Mouse (Mus musculus) spleen, postnatal 10 days (tissue): ENCODE measurements at regions not wholly inside any gene's neighbourhood (a gene's known extent, or its start where the extent isn't known, plus 50 kb on each side); places are given as distances from the start of the nearest gene placed in this dataset.
A peak's percentile ranks its signal among the peaks of the same experiment; 100 is the strongest.

Experiments
- DNase-seq, 2 experiments: peaks; one replicate each; pipeline ENCODE4 v3.0.0; 2021 to 2022; ENCODE audit warnings: low spot score in 2 of 2

DNA sequence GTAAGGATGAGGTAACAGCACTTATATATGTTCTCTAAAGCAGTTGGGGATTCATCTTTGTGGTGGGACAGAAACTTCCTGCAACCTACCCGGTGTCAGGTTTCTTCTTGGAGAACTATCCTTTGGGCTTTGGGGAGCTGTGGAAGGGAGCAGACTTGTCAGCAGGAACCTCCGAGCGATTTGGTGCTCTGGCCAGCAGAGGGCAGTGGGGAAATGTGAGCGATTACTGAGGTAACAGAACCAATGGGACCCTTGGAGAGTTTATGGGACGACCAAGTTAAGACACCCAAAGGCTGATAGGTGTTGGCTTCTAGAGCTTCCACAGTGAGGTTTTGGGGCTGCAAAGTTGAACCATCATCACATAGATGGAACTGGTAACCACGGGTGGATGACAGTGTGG, 160.6 kb upstream of the Kif2a start:
- peak; percentile 6 to 48 for DNase-seq

DNA sequence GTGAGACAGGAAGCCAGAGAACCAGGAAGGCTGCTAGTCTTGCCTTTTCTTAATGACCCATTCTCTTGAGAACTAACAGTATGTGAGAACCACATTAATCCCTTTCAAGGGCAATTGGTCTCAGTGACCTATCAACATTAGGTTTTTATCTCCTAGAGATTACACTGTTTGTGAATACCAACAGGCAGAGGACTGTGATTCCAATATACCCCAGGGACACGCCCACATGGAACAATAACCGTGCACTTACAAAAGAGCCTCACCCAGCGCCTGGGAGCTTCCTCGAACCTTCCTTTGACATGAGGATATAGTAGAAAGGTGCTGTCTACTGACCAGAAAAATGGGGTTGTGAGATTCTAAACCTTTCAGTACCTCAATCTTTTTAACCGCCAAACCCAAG, 157.6 kb upstream of the Kif2a start:
- DNase-seq, result no peak

DNA sequence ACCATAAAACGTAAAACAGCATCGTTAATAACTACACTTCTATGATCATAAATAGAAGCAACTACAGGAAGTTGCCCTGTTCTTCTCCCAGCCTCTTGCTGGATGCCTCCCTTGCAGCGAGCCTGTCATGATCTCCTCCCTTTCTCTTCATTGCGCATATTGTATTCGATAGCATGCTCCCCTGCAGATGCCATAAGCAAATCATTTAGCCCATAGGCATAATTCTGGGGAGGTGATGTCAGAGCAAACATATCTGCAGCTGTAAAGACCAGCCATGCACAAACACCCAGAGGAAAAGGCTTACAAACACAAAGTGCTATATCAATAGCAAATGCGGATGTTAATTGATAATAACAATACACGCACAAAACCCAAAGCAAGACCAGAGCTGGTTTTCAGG, 155.7 kb upstream of the Kif2a start:
- DNase-seq, result no peak

DNA sequence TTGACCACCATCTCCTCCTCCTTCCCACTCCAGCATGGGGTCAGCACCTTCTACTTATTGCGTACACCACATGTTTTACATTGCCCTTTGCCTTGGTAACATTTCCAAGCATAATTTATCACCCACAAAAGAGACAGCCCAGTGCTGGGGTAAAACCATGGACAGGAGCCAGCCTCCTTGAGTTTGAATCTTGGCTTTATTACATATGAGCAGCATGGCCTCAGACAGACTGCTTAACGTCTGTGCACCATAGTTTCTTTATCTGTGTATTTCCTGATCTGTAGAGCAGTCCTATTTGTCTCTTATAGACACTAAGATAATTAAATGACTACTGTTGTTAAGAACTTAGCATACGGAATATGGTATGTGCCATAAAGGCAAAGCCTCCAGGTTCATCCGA, 154.0 kb upstream of the Kif2a start:
- no peak for DNase-seq

DNA sequence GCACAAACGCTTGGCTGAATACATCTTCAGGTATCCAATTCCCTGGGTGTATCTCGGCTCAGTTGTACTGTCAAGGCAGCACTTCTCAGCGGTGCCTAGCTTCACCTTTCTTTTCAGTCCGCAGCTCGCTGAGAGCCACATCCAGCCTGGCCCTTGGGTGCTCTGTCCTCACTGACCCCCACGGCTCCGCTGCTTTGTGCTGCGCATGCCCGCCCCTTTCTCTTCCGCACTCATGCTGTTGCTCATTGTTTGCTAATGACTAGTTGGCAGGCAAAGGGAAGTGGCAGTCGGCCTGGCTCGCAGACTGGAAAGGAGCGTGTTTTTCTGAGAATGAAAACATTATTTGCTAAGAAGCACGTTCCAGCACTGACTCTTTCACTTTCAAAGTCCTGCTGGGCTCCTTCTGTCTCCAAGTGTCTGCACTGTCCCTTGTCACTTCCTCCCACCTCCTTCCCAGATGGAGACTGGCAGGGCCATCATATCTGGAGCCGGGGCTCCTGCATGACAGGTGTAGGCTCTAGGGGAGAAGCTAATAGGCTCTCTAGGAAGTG, 146.7 kb upstream of the Kif2a start:
- peak in 1 of 2 experiments; percentile 18 for DNase-seq

DNA sequence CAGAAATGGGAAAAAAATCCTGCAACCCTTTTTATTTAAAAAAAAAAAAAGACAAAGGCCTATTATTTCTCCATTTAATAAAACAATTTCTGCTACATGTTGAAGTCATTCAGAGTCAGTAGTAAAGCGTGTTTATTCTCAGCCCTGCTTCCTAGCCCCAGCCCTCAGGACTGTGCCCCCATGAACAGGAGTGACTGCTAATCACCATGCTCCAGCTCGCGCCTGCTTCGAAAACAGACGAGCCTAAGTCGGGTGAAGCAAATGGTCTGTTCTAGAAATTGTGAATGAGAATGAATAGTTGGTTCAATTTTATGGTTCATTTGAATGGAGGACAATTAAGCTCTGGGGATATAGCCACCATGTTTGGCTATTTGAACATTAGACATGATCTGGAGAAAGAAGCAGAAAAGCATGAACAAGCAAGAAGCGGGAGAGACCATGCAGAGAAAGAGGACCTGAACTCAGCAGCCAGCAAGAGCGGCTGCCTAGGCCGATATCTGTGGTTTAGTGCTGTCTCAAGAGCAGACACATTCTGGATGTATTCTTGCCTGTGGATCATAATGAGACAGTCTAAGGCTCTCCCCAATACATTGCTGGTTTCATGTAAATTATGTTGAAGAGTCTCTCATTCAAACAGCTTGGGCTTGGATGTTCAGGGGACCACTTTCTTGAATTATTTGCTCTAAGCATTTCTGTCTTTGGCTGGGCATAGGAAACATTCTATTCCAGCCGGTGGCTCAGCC, 146.1 kb upstream of the Kif2a start:
- no peak for DNase-seq

DNA sequence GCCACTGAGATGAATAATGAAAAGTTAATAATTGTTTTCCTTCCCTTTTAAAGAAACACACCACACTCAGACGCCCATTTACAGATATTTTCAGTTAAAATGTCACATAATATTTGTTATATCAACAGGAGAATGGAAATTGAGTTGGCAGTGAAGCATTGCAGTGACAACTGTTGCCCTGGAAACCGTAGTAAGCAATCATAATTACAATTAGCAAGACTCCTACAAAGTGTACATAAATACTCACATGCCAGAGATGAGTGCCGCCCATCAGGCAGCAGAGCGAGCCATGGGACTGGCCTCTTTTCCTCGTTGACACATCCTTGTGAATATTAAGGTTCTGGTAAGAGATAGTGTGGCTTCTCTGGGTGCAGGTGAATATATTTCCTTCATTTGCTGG, 129.6 kb upstream of the Kif2a start:
- no peak for DNase-seq

DNA sequence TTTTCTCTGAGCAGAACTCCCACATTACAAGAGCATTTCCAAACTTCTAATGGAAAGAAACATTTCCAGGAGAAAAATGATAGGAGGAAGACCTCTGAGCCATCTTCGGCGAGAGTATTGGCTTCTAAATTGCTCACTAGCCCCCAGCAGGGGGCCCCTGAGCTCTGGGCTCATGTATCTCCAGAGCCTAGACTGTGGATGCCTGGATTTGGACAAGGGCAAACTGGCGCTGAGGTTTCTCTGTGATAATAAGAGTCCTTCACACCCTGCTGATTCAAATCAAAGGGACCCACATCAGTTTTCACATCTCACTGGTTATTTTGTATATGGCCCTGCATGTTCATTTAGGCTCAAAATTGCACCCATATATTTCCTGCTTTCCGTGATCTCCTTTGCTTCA, 119.3 kb upstream of the Kif2a start:
- no peak for DNase-seq

DNA sequence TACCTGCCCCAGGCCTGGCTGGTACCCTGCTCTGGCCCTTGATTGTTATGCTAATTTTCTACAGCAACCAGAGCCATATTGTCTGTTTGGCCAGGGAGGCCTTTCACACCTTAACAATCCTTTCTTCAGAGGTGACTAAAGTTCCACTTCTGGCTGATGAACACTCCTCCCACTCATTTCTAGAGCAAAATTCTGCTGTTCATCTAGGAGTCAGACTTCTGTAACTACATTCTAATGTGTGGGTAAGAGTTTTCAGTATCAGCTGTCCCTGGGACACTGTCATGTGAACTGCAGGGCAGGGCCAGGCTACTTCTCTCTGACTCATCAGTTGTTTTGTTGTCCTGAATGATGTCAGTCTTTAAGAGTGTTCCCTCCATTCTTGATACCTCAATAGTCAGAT, 112.2 kb upstream of the Kif2a start:
- no peak for DNase-seq

DNA sequence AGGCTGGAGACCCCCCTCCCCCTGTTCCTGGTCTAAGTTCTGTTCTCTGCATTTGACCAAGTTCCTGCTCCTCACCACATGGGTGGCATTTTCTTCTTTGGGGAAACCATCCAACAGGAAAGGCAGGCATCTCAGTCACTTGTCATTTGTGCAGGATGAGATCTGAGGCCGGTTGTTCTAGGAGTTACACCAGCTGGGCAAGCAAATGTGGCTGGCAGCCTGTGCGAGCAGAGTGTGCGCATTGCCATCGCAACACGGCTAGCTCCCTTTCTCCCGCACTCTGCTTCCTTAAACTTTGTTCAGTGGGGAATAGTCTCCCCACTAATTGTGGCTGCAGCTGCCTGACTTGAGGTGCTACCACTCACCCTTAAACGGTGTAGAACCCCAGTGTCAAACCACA, 104.7 kb upstream of the Kif2a start:
- DNase-seq, result no peak

DNA sequence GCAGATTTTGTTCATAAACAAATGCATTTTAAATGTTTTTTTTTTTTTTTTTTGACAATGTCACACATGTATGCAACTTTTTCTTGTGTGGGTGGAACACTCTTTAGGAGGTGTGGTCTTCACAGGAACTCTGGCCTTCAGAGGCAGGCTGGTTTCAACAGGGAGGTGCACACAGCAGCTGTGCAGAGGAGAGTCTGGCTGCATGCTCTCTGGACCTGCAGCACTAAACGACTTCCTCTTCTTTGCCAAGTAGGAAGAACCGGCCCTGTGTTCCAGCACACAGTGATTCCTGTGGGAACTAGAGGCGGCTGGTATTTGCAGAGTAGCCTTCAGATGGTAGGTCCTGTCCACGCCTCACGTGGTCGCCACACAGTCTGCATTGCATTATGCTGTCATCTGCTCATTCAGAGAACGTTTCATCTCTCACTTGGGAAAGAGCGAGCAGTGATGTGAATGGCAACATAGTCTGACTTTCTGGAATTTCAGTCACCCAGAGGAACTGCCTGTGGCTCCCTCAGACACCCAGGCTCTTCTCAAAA, 102.3 kb upstream of the Kif2a start:
- no peak for DNase-seq

DNA sequence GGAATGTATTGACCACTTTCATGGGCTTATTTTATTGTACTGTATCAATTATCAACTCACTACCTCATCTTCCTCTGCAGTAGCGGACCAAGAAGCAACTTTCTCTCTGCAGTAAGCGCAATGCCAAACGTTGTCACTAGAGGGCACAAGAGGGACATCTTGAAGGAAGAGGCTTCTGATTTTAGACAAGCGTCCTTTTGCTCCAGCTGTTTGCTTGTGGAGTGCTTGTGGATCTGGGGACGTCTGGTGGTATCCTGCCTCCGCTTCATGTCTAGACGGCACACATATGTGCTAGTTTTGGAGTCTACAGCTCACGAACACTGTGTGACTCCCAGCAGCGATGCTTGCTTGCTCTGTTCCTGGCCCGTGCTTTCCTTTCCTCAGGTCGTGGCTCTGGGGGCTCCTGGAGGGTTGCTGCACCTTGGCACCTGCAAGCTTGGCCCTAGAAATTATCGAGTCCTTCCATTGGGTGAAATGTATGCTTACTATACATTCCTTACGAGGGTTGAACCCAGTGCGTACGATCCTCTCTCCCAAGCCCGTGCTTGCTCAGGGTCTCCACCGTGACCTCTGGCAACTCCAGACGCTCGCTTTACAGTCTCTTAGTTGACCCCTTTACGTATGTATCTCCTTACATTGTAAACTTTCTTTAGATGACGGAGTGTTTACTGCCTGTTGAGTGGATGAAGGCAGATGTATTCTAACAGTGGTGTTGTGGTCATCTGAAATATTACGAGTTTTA, 92.2 kb upstream of the Kif2a start:
- DNase-seq, result peak; percentile 72 to 87

DNA sequence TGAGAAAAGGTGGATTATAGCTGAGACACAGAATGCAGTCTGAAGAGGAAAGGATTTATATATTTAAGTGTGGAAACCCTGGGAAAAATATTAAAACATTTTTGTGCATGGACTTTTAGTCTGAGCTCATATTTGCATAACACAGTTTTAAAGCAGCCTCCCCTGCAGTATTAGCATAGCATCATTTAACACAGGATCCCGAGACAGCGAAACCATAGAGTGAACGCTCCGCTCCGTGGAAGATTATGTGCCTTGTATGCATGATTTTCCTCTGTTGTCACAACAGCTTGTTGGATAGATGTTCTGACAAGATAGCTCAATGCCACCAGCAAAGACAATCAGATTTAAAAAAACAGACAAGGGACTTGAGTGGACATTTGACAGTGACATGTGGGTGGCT, 86.1 kb upstream of the Kif2a start:
- DNase-seq, result no peak

DNA sequence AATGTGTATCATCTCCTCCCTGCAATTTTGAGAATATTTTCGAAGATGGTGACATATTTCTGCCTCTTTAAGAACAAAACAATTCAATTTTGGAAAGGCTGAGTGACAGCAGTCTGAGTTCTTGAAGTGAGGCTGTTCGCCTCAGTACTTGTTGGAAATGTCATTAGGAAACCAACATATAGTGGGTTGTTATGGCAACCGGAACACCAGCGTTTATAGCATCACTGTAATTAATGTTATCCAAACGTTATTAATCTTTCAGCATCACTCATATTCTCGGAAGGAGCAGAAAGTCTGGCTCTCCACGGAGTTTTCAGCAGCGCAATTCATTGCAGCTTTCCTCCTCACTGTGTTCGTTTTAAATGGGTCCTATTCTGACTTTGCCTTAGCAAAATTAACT, 85.6 kb upstream of the Kif2a start:
- DNase-seq, result no peak

DNA sequence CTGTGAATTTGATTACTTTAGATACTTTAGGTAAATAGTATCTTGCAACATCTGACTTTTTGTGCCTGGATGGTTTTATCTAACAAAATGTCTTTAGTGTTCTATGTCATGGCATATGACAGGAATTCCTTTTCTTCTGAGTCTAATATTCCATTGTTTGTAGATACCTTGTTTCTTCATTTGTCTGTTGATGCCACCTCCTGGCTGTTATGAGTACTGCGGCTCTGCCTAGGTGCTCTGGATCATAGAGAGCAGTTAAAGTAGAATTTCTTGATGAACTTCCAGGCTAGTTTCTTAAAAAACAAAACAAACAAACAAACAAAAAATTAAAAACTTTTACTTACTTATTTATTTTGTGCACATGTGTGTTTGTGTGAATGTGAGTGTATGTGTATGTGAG, 83.6 kb upstream of the Kif2a start:
- peak in 1 of 2 experiments; percentile 77 for DNase-seq

DNA sequence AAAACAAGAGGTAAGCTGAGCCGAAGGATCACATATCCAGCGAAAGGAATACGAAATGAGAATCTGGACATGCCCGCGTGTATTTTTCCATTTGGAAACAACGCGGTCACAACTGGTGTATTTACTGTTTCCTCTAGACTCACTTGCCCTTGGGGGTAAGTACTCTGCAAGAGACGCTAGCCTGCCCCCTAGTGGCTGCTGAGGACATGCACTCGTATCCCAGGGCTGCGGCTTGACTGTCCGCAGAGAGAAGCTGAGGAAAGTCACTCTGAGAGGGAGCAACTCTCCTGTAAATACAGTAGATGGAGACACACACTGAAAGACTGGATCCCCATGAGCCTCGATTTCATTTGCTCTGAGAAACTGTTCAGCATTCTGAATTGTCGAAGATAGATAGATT, 79.7 kb upstream of the Kif2a start:
- peak; percentile 90 to 96 for DNase-seq

DNA sequence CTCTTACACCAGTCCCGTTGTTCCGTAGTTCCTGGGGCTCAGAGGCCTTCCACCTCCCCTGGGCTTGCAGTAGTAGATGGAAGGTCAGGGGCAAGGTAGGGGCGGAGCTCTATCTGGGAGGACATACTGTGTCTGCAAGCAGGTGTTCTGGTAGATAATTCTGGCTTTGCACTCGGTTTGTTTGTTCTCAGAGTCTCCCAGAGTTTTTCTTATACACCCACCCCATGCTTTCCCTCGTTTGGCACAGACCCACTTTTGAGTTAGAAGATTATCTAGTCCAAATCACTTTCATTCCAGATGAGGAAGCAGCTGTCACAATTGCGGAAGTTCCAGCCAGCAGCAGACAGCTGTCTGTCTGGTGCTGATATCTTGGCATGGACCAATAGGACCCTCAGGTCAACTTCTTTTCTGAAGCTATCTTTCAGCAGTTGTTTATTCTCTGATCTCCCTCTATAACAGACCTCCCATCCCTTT, 79.0 kb upstream of the Kif2a start:
- peak; percentile 73 to 82 for DNase-seq

DNA sequence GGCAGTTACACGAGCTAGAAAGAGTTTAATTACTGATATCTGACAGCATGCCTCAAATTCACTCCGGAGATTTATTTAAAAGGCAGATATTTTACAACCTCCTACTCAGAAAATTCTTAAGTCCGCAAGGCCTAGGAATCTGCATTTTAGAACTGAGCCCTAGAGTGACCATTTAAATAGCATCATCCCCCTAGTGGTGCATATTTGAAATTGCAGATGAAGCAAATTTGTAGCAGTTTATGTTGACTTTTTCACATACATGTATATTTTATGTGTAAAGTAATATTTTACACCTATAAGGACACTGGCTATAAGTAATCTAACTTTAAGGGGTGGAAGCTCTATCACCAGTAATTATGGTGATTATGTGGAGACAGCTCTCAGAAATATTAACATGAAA, 78.2 kb upstream of the Kif2a start:
- no peak for DNase-seq

DNA sequence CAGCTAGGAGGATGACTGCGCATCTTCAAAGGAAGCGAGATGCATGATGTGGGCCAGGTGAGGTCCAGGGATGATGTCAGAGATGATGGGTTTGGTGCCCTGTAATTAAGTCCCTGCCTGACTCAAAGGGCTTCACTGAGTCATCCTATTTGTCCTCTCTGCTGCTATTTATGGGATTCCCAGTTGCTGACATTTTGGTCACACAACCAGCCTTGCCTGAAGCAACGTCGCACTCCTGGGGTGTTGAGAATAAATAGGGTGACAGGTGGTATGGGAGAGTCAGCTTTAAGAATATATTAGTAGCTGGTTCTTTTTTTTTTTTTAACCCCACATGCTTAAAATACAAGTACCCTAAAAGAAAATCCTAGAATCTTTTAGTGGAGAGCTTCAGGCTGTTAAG, 75.1 kb upstream of the Kif2a start:
- no peak for DNase-seq

DNA sequence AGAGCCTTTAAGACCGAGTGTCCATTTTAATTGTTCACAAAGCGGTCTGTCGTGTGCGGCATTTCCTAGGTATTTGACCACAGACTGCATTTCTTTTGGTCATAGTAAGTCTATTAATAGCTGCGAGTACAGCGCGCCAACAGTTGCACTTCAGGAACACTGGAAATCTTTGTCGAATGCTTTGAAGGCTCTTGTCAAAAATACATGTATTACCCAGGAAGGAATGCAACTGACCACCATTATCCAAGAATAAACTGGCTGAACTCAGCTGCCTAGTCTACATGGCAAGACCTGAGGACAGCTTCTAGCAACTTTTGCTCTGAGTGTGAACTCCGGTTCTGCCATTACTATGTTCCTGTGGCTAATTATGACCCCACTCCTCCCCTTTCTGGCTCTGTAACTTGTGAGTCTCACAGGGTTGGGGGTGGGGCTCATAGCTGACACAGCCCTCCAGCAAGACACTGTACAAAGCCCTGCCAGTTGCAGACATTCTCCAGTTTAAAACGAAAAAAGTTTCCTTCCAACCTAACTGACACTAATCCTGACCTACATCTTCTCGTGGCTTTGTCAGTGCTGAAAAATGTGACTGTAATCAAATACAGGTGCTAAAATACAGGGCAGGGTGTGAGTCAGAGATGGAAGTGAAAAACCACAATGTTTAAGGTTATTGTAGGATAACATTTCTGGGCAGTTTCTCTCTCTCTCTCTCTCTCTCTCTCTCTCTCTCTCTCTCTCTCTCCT, 73.2 kb upstream of the Kif2a start:
- DNase-seq, result no peak

DNA sequence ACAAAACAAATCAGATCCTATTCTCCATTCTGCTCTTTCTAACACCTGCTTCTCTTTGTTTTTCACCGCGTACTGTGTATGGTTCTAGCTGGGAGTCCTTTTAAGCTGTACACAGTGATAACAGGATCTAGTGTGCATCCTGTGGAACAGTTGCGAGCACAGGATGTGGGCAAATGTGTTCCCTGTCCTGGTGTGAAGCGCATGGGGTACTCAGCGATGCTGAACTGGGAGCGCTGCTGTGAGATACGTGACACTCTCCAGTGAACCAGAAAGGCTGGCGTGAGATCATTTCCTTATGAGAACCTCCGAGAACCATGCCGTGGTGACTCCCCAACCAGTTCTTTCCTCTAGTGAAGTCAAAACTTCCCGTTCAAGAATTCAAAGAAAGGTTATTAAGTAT, 72.6 kb upstream of the Kif2a start:
- DNase-seq, result peak in 1 of 2 experiments; percentile 44

DNA sequence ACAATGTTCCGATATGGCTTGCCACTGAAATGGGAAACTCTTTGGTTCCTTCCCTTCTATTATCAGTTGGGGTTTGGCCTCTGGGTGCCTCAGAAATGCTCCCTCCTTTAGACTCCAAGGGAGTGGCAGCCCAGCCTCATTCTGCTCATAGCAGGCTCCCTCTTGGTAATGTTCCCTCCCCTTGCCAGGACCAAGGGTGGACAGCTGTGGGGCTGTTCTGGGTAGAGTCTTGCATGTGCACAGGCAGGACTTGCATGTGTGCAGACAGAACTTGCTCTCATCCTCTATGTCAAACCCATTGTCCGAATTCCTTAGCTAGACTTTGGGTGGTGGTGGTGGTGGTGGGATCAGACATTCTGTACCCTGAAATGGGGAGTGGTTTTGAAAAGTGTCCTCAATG, 71.8 kb upstream of the Kif2a start:
- DNase-seq, result no peak
